Mouse (Mus musculus) kidney, adult 2 months (tissue): ENCODE measurements around the gene Abca7.

Experiments used
- CTCF ChIP-seq: fragments of 200-500 bp; conservative IDR thresholded peaks from 2 replicates; pipeline ENCODE4 v1.5.1; 2011; ENCODE audit warnings: low read depth, mild to moderate bottlenecking, control low read depth, low read length, moderate library complexity, mixed read lengths; ENCODE audit not compliant: insufficient read depth, insufficient read length
- POLR2A ChIP-seq: fragments of 200-500 bp; IDR thresholded peaks from one replicate; pipeline ENCODE4 v1.6.1; 2011; ENCODE audit warnings: low read depth, low read length, control low read depth

GRCm38 (mm10) chr10:79966886-79967400, 29.4 kb upstream of the Abca7 start:
- TF ChIP-seq CTCF, result no peak
- no peak for TF ChIP-seq POLR2A
